Mouse (Mus musculus) NIH3T3 (cell line): Measurements from ENCODE around the gene Gm9999.
"Not testable (repeated sequence)": the region's sequence is repeated elsewhere in the genome, so short reads cannot be mapped to it uniquely, and the experiment has no call there.

Experiments
- DNase-seq: peaks from one replicate; pipeline ENCODE4 v3.0.0-alpha.2; 2012; ENCODE audit warnings: low read depth

The Gm9999 gene

GRCm38 (mm10) chr7:46999983-47000643 is 16.7 kb downstream of the Gm9999 start:
- DNase-seq: no peak

- DNase-seq: peak; percentile 74
Measured at GRCm38 (mm10) chr7:47000644-47000983, 17.2 kb downstream of the Gm9999 start.

DNA sequence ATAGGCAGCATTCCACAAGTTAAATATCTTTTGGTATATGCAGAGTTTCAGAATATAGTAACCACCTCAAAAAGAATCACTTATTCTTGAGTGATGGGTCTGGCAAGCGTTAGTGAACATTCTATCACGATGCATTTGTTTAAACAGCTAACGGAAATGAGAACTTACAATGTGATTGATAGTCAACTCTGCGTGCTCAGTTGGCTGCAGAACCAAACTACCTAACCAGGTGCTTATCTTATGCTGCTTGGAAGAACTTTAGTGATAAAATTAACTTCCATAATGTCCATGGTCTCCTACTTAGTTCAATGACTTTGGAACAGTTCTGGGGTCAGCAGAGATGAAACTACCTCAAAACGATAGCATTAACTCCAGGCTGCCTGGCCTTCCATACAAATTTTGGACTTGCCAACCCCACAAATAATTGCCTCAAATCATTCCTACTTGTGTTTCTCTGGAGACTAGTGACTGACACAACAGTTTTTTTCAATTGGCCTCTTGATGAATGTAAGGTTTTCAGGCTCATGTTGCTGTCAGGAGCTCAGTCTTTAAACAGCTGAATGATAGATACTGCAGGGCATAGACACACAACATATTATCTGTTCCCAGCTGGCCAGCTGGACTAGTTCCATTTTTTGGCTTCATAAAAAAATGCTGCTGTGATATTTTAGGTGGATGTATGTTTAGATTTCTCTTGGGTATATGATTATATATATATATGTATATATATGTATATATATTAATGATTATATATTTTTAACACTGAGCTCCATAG is 17.9 kb downstream of the Gm9999 start:
- no peak for DNase-seq

DNA sequence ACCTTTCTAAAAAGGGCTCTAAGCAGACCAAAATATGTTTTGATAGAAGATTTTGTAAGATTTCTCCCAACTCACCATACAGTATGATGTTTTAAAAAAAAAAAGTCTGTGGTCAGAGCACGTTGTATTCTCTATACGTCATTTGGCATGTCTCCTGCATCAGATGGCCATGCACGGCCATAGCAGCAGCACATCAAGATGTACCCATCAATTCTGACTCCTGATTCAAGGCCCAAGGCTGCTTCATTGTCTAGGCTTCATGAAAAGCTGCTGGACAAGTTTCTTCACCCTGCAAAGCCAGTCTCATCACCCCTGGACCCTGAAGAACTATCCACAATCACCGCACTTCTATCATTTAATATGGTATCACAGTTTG is 18.5 kb downstream of the Gm9999 start:
- DNase-seq: peak; percentile 63

DNA sequence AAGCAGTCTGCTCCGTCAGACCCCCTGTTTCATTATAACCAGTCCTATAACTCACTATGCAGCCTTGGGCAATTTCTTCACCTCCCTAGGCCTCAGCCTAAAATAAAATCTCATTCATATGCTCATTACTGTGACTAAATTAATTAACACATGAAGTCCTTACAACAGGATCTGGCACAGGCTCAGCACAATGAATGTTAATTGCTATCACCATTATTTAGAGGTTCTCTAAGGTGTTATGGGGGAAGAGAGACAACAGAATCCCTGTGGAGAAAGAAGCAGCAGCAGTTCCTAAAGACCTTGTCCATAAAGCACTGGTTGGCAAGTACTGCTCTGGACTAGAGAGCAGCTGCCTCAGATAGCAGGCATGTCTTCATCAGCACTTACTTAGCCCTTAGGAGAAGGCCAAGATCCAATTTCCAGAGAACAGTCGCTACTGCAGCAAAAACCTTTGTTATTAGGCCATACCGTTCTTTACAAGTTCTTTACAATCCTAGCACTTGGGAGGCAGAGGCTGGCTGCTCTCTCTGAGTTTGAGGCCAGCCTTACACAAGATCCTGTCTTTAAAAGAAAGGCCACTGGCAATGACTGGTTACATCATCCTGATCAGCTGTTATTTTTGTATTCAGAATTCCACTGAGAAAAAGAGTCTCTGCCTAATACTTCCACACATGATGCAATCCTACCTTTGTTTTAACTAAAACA is 20.2 kb downstream of the Gm9999 start:
- DNase-seq: no peak

GRCm38 (mm10) chr7:47007109-47007780 is 23.9 kb downstream of the Gm9999 start:
- DNase-seq: no peak

GRCm38 (mm10) chr7:47007818-47008167 is 24.4 kb downstream of the Gm9999 start:
- peak; percentile 85 for DNase-seq

GRCm38 (mm10) chr7:47008168-47008993 is 25.0 kb downstream of the Gm9999 start, which contains the start of gene Spty2d1:
Gene Spty2d1 (minus strand): TSS chr7:47008411.
- DNase-seq: peak; percentile 100

DNA sequence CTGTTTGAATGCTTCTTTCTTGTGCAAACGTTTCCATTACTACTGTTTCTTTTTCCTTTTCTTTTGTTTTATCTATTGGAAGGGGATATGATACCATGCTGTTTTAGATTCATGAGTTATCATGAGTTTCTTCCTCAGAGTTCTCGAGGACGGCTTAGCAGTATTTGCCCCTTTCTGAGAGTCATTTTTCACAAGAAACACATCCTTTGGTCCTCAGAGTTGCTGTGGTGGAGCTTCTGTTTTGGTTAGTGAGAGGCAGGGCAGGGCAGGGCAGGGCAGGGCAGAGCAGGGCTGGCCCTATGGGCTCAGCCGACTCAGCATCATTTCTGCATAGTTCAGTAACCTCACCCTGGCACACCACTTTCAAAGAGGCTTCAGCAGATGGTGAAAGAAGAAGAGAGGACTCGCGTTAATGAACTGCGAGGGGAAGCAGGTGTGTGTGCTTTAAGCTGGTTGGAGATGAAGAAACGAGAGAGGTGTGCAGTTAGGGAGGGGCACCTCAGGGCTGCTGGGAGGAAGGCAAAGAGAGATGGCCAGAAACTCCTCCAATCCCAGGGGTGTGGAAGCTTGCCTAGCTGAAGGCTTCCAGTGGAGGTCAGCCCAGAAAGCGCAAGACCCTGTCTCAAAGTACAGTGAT is 29.9 kb downstream of the Gm9999 start:
- no peak for DNase-seq

DNA sequence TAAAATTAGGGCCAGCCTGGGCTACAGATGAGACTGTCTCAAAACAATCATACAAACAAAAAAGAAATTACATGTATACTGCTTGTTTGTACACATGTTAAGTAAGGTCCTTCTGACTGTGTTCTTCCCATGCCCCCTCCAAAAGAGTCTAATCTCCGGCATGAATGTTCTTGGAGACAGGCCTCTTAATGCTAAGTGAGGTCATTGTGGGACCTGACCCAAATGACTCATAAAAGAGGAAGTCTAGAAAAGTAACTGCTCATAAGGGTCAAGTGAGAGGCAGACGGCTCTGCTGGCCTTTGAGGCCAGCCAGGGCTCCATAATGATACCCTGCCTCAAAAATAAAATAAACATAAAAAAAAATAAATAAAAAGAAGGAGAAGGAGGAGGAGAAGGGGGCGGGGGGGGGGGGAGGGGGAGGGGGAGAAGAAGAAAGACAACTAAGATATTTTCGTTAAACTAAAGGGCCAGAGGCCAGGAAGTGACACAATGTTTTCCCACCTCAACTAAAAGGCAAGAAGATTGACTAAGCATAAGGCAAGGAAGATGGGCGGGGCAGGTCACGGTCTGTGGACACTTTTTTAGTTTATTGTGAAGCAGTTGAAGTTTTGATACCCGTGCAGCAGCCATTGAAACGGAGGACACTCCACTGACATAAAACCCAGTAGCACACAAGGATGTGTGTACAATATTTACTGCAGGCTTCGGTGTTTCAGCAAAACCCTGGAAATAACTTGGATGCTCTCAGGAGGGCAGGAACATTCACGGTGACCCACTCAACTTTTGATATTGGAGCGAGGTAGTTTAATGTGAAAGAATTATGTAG is 31.4 kb downstream of the Gm9999 start:
- peak; percentile 80 for DNase-seq

DNA sequence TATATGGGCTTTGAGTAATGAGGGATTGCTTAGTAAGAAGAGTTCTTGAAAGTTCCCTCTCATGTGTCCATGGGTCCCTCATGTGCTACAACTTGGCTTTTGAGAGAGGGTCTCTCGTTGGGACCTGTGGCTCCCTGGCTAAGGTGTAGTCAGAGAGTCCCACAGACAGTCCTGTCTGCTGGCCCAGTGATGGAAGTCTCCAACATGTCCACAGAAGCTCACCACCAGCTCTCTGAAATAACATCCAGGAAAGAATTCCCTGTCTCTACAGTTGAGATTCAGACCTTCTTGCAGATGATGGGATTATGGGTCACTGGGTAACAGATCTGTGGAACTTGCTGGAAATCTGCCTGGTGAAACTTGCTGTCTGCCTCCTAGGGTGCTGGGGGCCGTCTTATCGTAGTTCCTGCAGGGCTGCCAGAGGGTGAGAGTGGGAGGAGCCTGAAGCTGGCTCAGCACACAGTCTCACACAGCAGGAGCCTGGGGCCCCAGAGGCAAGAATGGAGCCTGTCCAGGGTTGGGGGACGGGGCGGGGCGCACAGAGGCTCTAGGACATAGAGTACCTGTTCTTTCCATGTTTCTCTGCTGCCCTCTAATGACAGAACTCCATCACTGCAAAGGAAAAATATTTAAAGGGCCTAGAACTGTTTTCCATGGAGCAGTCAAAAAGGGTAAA is 32.1 kb downstream of the Gm9999 start:
- DNase-seq: peak; percentile 91

DNA sequence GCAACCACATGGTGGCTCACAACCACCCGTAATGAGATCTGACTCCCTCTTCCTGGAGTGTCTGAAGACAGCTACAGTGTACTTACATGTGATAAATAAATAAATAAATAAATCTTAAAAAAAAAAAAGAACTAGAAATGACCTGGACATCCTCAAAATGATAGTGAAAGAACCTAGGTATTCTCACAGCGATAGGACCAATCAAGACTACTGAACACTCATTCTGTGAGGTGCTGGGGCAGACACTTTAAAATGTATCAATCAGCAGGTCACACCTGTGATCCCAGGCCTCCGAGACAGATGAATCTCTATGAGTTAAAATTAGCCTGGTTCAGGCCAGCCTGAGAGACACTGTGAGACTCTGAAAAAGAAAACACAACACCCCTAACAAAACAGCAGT is 33.2 kb downstream of the Gm9999 start:
- no peak for DNase-seq

GRCm38 (mm10) chr7:47017146-47017545 is 33.8 kb downstream of the Gm9999 start:
- DNase-seq: no peak

GRCm38 (mm10) chr7:47019641-47020040 is 36.3 kb downstream of the Gm9999 start:
- no peak for DNase-seq

DNA sequence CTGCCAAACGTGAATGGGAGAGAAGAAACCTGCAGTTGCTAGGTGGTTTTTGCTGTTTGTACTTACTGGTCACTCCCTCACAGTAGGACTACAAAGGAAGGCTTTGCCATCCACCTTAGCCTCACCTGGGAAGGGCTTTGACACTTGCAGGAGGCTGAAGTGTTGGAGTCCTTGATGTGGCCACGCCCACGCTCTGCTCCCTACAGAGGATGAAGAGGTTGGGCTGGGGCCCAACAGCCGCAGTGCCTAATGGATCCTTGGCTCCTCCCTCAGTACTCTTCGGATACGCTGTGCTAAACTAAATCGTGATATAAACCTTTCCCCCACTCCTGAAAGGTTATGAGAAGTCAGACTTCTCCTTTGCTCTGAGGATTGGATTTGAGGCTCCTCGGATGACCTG is 37.6 kb downstream of the Gm9999 start:
- DNase-seq: no peak

DNA sequence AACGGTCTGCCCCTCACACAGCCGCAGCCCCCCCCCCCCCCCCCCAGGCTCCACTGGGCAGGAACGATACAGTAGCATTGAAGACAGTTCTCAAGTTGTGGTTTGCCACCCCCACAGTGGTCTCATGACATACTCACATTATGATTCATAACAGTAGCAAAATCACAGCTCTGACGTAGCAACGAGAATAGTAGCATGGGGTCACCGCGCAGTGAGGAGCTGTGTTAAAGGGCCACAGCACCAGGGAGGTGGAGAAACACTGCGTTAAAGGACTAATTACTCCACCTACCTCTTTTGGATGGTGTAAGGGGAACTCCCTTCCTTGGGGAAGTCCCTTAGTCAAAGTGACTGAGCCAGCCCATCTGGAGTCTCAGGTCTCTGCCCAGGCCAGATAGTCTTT is 39.1 kb downstream of the Gm9999 start:
- peak; percentile 82 for DNase-seq

DNA sequence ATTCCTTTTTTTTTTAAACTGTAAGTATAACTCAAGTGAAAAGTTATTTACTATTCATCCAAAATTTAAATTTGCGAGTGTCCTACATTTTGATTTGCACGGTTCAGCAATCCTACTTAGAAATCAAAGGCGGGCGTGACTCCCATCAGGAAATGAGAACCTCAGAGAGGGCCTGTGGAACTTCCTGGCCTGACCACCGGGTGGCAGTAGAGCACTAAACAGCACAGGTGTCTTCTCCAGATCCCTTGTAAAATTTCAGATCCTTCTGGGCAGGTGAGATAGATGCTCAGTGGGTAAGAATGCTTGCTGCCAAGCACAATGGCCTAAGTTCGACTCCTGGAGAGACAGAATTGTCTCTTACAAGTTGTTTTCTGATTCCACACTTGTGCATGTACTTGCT is 40.1 kb downstream of the Gm9999 start:
- DNase-seq: peak; percentile 92

DNA sequence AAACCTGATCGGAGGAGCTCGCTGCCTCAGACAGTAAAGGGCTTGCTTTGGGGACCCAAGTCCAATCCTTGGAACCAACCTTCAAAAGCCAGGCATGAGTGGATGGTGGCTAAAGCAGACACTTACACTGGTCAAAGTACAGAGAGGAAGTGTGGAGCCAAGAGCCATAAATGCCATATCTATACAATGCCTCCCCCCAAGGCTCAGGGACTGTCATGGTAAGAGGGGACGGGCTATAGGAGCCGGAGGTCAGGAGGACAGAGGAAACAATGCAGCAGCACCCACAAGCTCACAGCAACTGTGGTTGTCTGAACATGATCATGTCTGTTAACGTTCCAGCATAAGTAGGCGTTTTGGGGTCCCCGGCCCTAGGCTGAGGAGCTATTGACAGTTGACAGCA is 41.1 kb downstream of the Gm9999 start:
- no peak for DNase-seq

GRCm38 (mm10) chr7:47025429-47025828 is 42.0 kb downstream of the Gm9999 start:
- DNase-seq: no peak

DNA sequence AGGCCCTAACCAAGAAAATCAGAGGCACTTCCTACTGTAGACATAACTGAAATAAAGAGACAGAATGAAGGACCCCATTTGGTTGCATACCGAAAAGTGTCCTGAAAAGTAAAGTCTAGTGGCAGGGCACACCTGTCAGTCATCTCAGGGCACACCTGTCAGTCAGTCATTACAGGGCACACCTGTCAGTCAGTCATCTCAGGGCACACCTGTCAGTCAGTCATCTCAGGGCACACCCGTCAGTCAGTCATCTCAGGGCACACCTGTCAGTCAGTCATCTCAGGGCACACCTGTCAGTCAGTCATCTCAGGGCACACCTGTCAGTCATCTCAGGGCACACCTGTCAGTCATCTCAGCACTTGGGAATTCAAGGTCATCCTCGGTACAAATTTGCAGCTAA is 43.5 kb downstream of the Gm9999 start:
- DNase-seq: not testable (repeated sequence)
